Mouse (Mus musculus): Measurements from ENCODE around the gene Gm6482.
"Not testable (repeated sequence)": the region's sequence is repeated elsewhere in the genome, so short reads cannot be mapped to it uniquely, and the experiment has no call there.

Gm6482 gene

GRCm38 (mm10) chr14:41408181-41408580, at the start of gene Gm6482:
Gm6482 (minus strand) TSS chr14:41408281.
- not testable (repeated sequence) for DNase-seq (ENCODE audit: low spot score in 2 of 2)

- not testable (repeated sequence) for DNase-seq (ENCODE audit: low spot score in 2 of 2)
These were observed 45.3 kb upstream of the Gm6482 start, which contains the start of gene Gm7954 for GRCm38 (mm10) chr14:41453418-41453817. Gm7954 (minus strand) TSS chr14:41453518.

GRCm38 (mm10) chr14:41425393-41426075, 17.5 kb upstream of the Gm6482 start:
- not testable (repeated sequence) for DNase-seq (ENCODE audit: low spot score in 2 of 2)

- not testable (repeated sequence) for DNase-seq (ENCODE audit: low spot score in 2 of 2)
These were observed 16.6 kb upstream of the Gm6482 start for GRCm38 (mm10) chr14:41424694-41425093.

- not testable (repeated sequence) for DNase-seq (ENCODE audit: low spot score in 2 of 2)
These were observed 21.8 kb downstream of the Gm6482 start, which contains the start of gene Gm7945 for GRCm38 (mm10) chr14:41386279-41386678. Gm7945 (minus strand) TSS chr14:41386379.
